Mouse (Mus musculus): ENCODE data around the gene Nfya.

DNA sequence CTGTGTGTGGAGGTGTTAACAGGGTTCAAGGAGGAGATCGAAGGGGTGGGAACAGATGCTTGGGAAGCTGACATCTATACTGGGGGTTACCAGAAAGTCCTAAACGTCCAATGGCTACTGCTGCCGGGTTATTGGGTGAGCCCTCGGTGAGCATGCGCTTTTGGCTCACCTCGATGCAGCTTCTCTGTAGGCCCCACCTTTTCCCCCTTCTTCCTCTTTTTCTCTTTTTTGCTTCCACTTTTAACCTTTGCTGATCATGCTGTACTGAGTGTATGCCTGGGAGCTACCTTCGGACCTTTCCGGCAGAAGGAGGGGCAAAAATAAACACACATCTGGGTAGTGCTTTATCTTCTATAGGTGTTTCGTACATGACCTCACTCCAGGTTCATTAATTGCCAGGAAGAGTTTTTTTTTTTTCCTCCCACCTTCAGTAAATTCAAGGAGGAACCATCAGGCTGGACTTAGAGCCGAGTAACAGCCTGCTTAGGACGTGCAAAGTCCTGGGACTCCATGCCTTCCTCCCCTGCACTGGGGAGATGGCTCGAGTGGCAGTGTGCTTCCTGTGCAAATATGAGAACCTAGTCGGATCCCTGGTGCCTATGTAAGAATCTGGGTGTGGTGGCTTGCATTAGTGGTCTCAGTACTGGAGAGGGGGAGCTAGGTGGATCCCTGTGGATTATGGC is 48.4 kb upstream of the Nfya start:
- no peak for TF ChIP-seq CTCF (IDR thresholded peaks at IDR 0.05; ENCODE audit: control insufficient read depth, insufficient read depth, low read length)
- no peak for TF ChIP-seq POLR2A (IDR thresholded peaks at IDR 0.05; ENCODE audit: borderline replicate concordance, control insufficient read depth, low read depth, low read length)

All from bone marrow, adult 2 months (tissue).